Mouse (Mus musculus) ES-E14 (cell line): ENCODE measurements around the gene Got1. TPM values are rescaled to one million over a fixed set of nuclear protein-coding genes. Genes with fewer than 3 reads are reported as not detected.

Source experiments
- DNase-seq: peaks from one replicate; pipeline ENCODE4 v3.0.0-alpha.2; 2013; ENCODE audit warnings: low read depth, low spot score
- H3K27ac ChIP-seq: 2 replicates; pipeline ENCODE4 v1.5.1; 2012; ENCODE audit warnings: low read depth, mild to moderate bottlenecking, low read length, moderate library complexity, mixed read lengths; ENCODE audit not compliant: poor library complexity, insufficient read depth, severe bottlenecking
- H3K36me3 ChIP-seq: 2 replicates; pipeline ENCODE4 v1.6.1; 2012; ENCODE audit warnings: mild to moderate bottlenecking, low read length, moderate library complexity, mixed read lengths; ENCODE audit not compliant: control insufficient read depth, poor library complexity, insufficient read depth, severe bottlenecking
- H3K4me1 ChIP-seq, 2 experiments: fragments of 150-350 bp in 1 of 2; sonication (generic) in 1 of 2; 2 replicates each; pipeline ENCODE4 v1.6.1; 2012; ENCODE audit warnings: low read length in 2 of 2, mild to moderate bottlenecking in 1 of 2, mixed read lengths in 1 of 2; ENCODE audit not compliant: control insufficient read depth in 2 of 2, insufficient read depth in 2 of 2, poor library complexity in 1 of 2
- H3K4me3 ChIP-seq, 2 experiments: fragments of 150-350 bp in 1 of 2; sonication (generic) in 1 of 2; 2 replicates each; pipeline ENCODE4 v1.5.1; 2012; ENCODE audit warnings: low read length in 2 of 2, low read depth in 1 of 2, mild to moderate bottlenecking in 1 of 2, mixed read lengths in 1 of 2; ENCODE audit not compliant: insufficient read depth in 1 of 2, poor library complexity in 1 of 2, severe bottlenecking in 1 of 2
- H3K9ac ChIP-seq: 2 replicates; pipeline ENCODE4 v1.6.1; 2012; ENCODE audit warnings: low read depth, mild to moderate bottlenecking, low read length, mixed read lengths; ENCODE audit not compliant: poor library complexity, insufficient read depth, severe bottlenecking
- H3K9me3 ChIP-seq: fragments of 150-350 bp; sonication (generic); 2 replicates; pipeline ENCODE4 v1.6.1; 2012; ENCODE audit warnings: low read depth, mild to moderate bottlenecking, low read length; ENCODE audit not compliant: control insufficient read depth, insufficient read depth
- CHD2 ChIP-seq: IDR thresholded peaks from 2 replicates; pipeline ENCODE4 v1.6.1; 2014; ENCODE audit warnings: mild to moderate bottlenecking, low read depth, low read length, inconsistent platforms
- HCFC1 ChIP-seq: IDR thresholded peaks from 2 replicates; pipeline ENCODE4 v1.6.1; 2012; ENCODE audit warnings: low read length, inconsistent platforms, borderline replicate concordance; ENCODE audit not compliant: insufficient read depth
- MAFK ChIP-seq: IDR thresholded peaks from 2 replicates; pipeline ENCODE4 v1.6.1; 2014; ENCODE audit warnings: mild to moderate bottlenecking, low read depth, low read length, inconsistent platforms; ENCODE audit not compliant: insufficient read depth
- ZC3H11A ChIP-seq: IDR thresholded peaks from 2 replicates; pipeline ENCODE4 v1.6.1; 2012; ENCODE audit warnings: low read depth, mild to moderate bottlenecking, inconsistent platforms, low read length, borderline replicate concordance
- ZNF384 ChIP-seq: IDR thresholded peaks from 2 replicates; pipeline ENCODE4 v1.6.1; 2012; ENCODE audit warnings: low read depth, low read length, inconsistent platforms
- in situ Hi-C, 2 experiments: fragments of 600-800 bp; cut with MboI; formaldehyde crosslinking; loops; one replicate each; pipeline ENCODE4 v1.15.1; 2025; ENCODE audit warnings: low sequenced_read_pairs in 2 of 2, inconsistent platforms in 1 of 2; ENCODE audit not compliant: unreplicated experiment in 2 of 2
- total RNA-seq: library from RNA; depleted of rRNA; stranded (reverse); fragments of 300-350 nt; gene quantifications from 2 replicates; pipeline ENCODE4 v1.2.3, GENCODE M21; 2012

Got1 gene
- total RNA-seq, 1 experiment = 81.8 TPM

- DNase-seq = no peak
- Histone ChIP-seq H3K36me3 (peaks cover 42% of the 10 kb centered on the region), H3K4me1 (peaks cover 10 to 23% of the 10 kb centered on the region in 2 experiments), H3K9ac (no peak overlapping the region), H3K27ac (no peak overlapping the region), H3K4me3 (no peak overlapping the region), H3K9me3 (no peaks in the 10 kb centered on the region)
- TF ChIP-seq ZNF384 = no peak
- TF ChIP-seq ZC3H11A = no peak
- TF ChIP-seq MAFK = no peak
- TF ChIP-seq CHD2 = no peak
- no peak for TF ChIP-seq HCFC1
- in situ Hi-C loops = no loop called here
Measured at GRCm38 (mm10) chr19:43516397-43517035, 7.9 kb downstream of the Got1 start.

GRCm38 (mm10) chr19:43515668-43516396, 8.6 kb downstream of the Got1 start:
- TF ChIP-seq ZNF384 (no peak), MAFK (no peak), HCFC1 (no peak), CHD2 (no peak)
- Histone ChIP-seq H3K4me1 (peaks cover 9 to 23% of the 10 kb centered on the region in 2 experiments), H3K9ac (no peak overlapping the region), H3K4me3 (no peak overlapping the region), H3K36me3 (peaks cover 47% of the 10 kb centered on the region), H3K27ac (no peak overlapping the region), H3K9me3 (no peaks in the 10 kb centered on the region)
- in situ Hi-C loops = no loop called here
- no peak for DNase-seq

- in situ Hi-C loops = no loop called here
- H3K27ac ChIP-seq = no peak overlapping the region
- H3K36me3 ChIP-seq = peaks cover 48% of the 10 kb centered on the region
Measured at GRCm38 (mm10) chr19:43513874-43514273, 10.5 kb downstream of the Got1 start.

GRCm38 (mm10) chr19:43511621-43512620, 12.5 kb downstream of the Got1 start:
- peaks cover 50% of the 10 kb centered on the region for H3K36me3 ChIP-seq
- no peak overlapping the region for H3K9ac ChIP-seq
- no peaks in the 10 kb centered on the region for H3K9me3 ChIP-seq
- H3K4me3 ChIP-seq = no peak overlapping the region
- in situ Hi-C loops = no loop called here
- no peak for TF ChIP-seq MAFK
- no peak for TF ChIP-seq CHD2
- DNase-seq = no peak
- H3K4me1 ChIP-seq = peaks cover 10% of the 10 kb centered on the region in 2 experiments
- H3K27ac ChIP-seq = no peak overlapping the region

More at GRCm38 (mm10) chr19:43513874-43514273, 10.5 kb downstream of the Got1 start:
- no peaks in the 10 kb centered on the region for H3K9me3 ChIP-seq
- no peak for DNase-seq
- H3K4me3 ChIP-seq = no peak overlapping the region
- H3K9ac ChIP-seq = no peak overlapping the region
- TF ChIP-seq CHD2 (no peak), MAFK (no peak), HCFC1 (no peak), ZNF384 (no peak)
- H3K4me1 ChIP-seq = peaks cover 9 to 15% of the 10 kb centered on the region in 2 experiments
